ENCODE assay signal across 19 mouse cellular contexts in genomic region chr14:27662251-27662650, GRCm38 (mm10). TPM values are rescaled to one million over a fixed set of nuclear protein-coding genes. Genes with fewer than 3 reads are reported as not detected.
DNase-seq lines count a peak whose midpoint lies in the region; ATAC-seq and TF ChIP-seq lines count a peak whose summit lies in the region.
"Had no signal": no experiment of that assay in that cellular context is flagged by ENCODE, and none has a peak within 500 bp of the region (broad histone marks: within the 10 kb centered on the region; RNA-seq: fewer than 3 reads in every experiment).

No protein-coding gene starts in this region.

- no peak overlapping the region for H3K9ac ChIP-seq in forebrain, embryonic 16.5 days (replicated peaks; ENCODE audit: low read depth, low read length)
- H3K9ac ChIP-seq in forebrain, embryonic 12.5 days = no peak overlapping the region
- H3K9ac ChIP-seq in midbrain, embryonic 14.5 days (replicated peaks; ENCODE audit: low read length) = no peak overlapping the region
- H3K9ac ChIP-seq in midbrain, embryonic 13.5 days (replicated peaks) = no peak overlapping the region
- H3K9ac ChIP-seq in neural tube, embryonic 15.5 days (replicated peaks) = no peak overlapping the region
- H3K9ac ChIP-seq in heart, adult 2 months (ENCODE audit: low read depth, low read length) = no peak overlapping the region
- H3K9ac ChIP-seq: embryonic facial prominence, embryonic 12.5 days; neural tube, embryonic 12.5 days; stomach, embryonic 15.5 days had no signal

- no peaks in the 10 kb centered on the region for H3K27me3 ChIP-seq in forebrain, embryonic 16.5 days (replicated peaks; ENCODE audit: control insufficient read depth, insufficient read depth, low read length)
- no peaks in the 10 kb centered on the region for H3K27me3 ChIP-seq in forebrain, embryonic 12.5 days
- H3K27me3 ChIP-seq in midbrain, embryonic 14.5 days (ENCODE audit: control insufficient read depth, insufficient read depth, low read length) = no peaks in the 10 kb centered on the region
- H3K27me3 ChIP-seq in midbrain, embryonic 13.5 days = no peaks in the 10 kb centered on the region
- no peaks in the 10 kb centered on the region for H3K27me3 ChIP-seq in neural tube, embryonic 15.5 days (replicated peaks)
- H3K27me3 ChIP-seq in heart, adult 2 months (ENCODE audit: control insufficient read depth, insufficient read depth, low read length) = no peaks in the 10 kb centered on the region
- H3K27me3 ChIP-seq: embryonic facial prominence, embryonic 12.5 days; neural tube, embryonic 12.5 days; stomach, embryonic 15.5 days had no signal

- peak; percentile 8 for DNase-seq in midbrain, embryonic 14.5 days
- DNase-seq in layer of hippocampus, adult 2 months (ENCODE audit: low spot score in 2 of 2) = peak; percentile 44 to 64
- DNase-seq in ovary, postnatal 14 days (ENCODE audit: low spot score) = no peak
- no peak for DNase-seq in heart, adult 2 months
- DNase-seq: cerebellum, adult 9-11 months; lung, postnatal 10 days; thymus, postnatal 25 days had no signal

- ATAC-seq in forebrain, embryonic 16.5 days = 0 out of 2 replicates have a peak, but pooled peaks have one; percentile 36
- ATAC-seq in forebrain, embryonic 12.5 days (ENCODE audit: low FRiP score) = no peak
- no peak for ATAC-seq in midbrain, embryonic 14.5 days (ENCODE audit: low FRiP score, low TSS enrichment)
- ATAC-seq in midbrain, embryonic 13.5 days = no peak
- no peak; the same call in 1 of the 2 replicates for ATAC-seq in neural tube, embryonic 15.5 days (ENCODE audit: low FRiP score)
- ATAC-seq: activated CD4-positive, CD25-positive, alpha-beta regulatory T cell, adult 4 months had no signal

- TF ChIP-seq EP300 in heart, adult 2 months (IDR thresholded peaks at IDR 0.05; ENCODE audit: insufficient read depth, low read depth, low read length) = no peak

- no peak overlapping the region for H3K27ac ChIP-seq in forebrain, embryonic 16.5 days (ENCODE audit: low read length)
- no peak overlapping the region for H3K27ac ChIP-seq in forebrain, embryonic 12.5 days
- H3K27ac ChIP-seq in midbrain, embryonic 14.5 days (replicated peaks; ENCODE audit: low read depth, low read length) = no peak overlapping the region
- no peak overlapping the region for H3K27ac ChIP-seq in midbrain, embryonic 13.5 days
- peak overlapping the region; percentile 57; the same call in 1 of the 2 replicates for H3K27ac ChIP-seq in layer of hippocampus, adult 2 months
- peak overlapping the region; percentile 41 for H3K27ac ChIP-seq in neural tube, embryonic 15.5 days (replicated peaks)
- H3K27ac ChIP-seq in heart, adult 2 months = no peak overlapping the region
- H3K27ac ChIP-seq: embryonic facial prominence, embryonic 12.5 days; midbrain, embryonic 10.5 days; neural tube, embryonic 12.5 days; stomach, embryonic 15.5 days had no signal

- no peak for TF ChIP-seq POLR2A in heart, adult 2 months (IDR thresholded peaks at IDR 0.05; ENCODE audit: insufficient read depth, low read depth, low read length)

- H3K4me1 ChIP-seq in forebrain, embryonic 16.5 days (replicated peaks; ENCODE audit: control insufficient read depth, insufficient read depth, low read length) = peaks cover 7% of the 10 kb centered on the region
- H3K4me1 ChIP-seq in forebrain, embryonic 12.5 days = no peaks in the 10 kb centered on the region
- H3K4me1 ChIP-seq in midbrain, embryonic 14.5 days (ENCODE audit: control insufficient read depth, insufficient read depth, low read length) = no peaks in the 10 kb centered on the region
- no peaks in the 10 kb centered on the region for H3K4me1 ChIP-seq in midbrain, embryonic 13.5 days (replicated peaks)
- 0 out of 2 replicates have a peak, but pooled peaks cover 6% of the 10 kb centered on the region for H3K4me1 ChIP-seq in neural tube, embryonic 15.5 days
- no peaks in the 10 kb centered on the region; the same call in 1 of the 2 replicates for H3K4me1 ChIP-seq in heart, adult 2 months (ENCODE audit: control insufficient read depth, insufficient read depth, low read length)
- H3K4me1 ChIP-seq: midbrain, embryonic 10.5 days; neural tube, embryonic 12.5 days; stomach, embryonic 15.5 days had no signal

- no peaks in the 10 kb centered on the region for H3K79me2 ChIP-seq in heart, adult 2 months (replicated peaks; ENCODE audit: control insufficient read depth, insufficient read depth, low read length)

- intact Hi-C loops in heart, adult 2 months (cut with DNase I) = no loop called here

- TF ChIP-seq CTCF in layer of hippocampus, adult 2 months (conservative IDR thresholded peaks at IDR 0.05) = no peak
- TF ChIP-seq CTCF in heart, adult 2 months (IDR thresholded peaks at IDR 0.05) = no peak

- H3K36me3 ChIP-seq in forebrain, embryonic 16.5 days (ENCODE audit: control insufficient read depth, insufficient read depth) = no peaks in the 10 kb centered on the region
- no peaks in the 10 kb centered on the region; the same call in 1 of the 2 replicates for H3K36me3 ChIP-seq in forebrain, embryonic 12.5 days (replicated peaks)
- peaks cover 3% of the 10 kb centered on the region; the same call in 1 of the 2 replicates for H3K36me3 ChIP-seq in midbrain, embryonic 14.5 days (ENCODE audit: control insufficient read depth, insufficient read depth, low read length)
- H3K36me3 ChIP-seq in midbrain, embryonic 13.5 days = peaks cover 12% of the 10 kb centered on the region
- no peaks in the 10 kb centered on the region for H3K36me3 ChIP-seq in neural tube, embryonic 15.5 days
- H3K36me3 ChIP-seq in heart, adult 2 months (ENCODE audit: control insufficient read depth, insufficient read depth, low read length) = no peaks in the 10 kb centered on the region
- H3K36me3 ChIP-seq: embryonic facial prominence, embryonic 12.5 days; G1E; midbrain, embryonic 10.5 days; stomach, embryonic 15.5 days had no signal

- H3K4me2 ChIP-seq in forebrain, embryonic 16.5 days (ENCODE audit: low read length) = no peak overlapping the region
- no peak overlapping the region for H3K4me2 ChIP-seq in forebrain, embryonic 12.5 days
- no peak overlapping the region for H3K4me2 ChIP-seq in midbrain, embryonic 14.5 days (ENCODE audit: low read length)
- no peak overlapping the region for H3K4me2 ChIP-seq in midbrain, embryonic 13.5 days (replicated peaks)
- H3K4me2 ChIP-seq in neural tube, embryonic 15.5 days = no peak overlapping the region
- H3K4me2 ChIP-seq: embryonic facial prominence, embryonic 12.5 days; liver, embryonic 11.5 days; neural tube, embryonic 12.5 days; stomach, embryonic 15.5 days had no signal

- H3K9me3 ChIP-seq in forebrain, embryonic 16.5 days (ENCODE audit: control insufficient read depth, low read length) = no peaks in the 10 kb centered on the region
- no peaks in the 10 kb centered on the region for H3K9me3 ChIP-seq in forebrain, embryonic 12.5 days
- no peaks in the 10 kb centered on the region for H3K9me3 ChIP-seq in midbrain, embryonic 14.5 days (ENCODE audit: control insufficient read depth, low read length)
- H3K9me3 ChIP-seq in midbrain, embryonic 13.5 days = no peaks in the 10 kb centered on the region
- H3K9me3 ChIP-seq in neural tube, embryonic 15.5 days (replicated peaks) = no peaks in the 10 kb centered on the region
- H3K9me3 ChIP-seq: embryonic facial prominence, embryonic 12.5 days; midbrain, embryonic 10.5 days; neural tube, embryonic 12.5 days; stomach, embryonic 15.5 days had no signal

- no peak overlapping the region for H3K4me3 ChIP-seq in forebrain, embryonic 16.5 days (replicated peaks; ENCODE audit: low read length)
- no peak overlapping the region for H3K4me3 ChIP-seq in forebrain, embryonic 12.5 days (replicated peaks)
- H3K4me3 ChIP-seq in midbrain, embryonic 14.5 days (replicated peaks; ENCODE audit: low read depth, low read length) = no peak overlapping the region
- no peak overlapping the region for H3K4me3 ChIP-seq in midbrain, embryonic 13.5 days (replicated peaks)
- no peak overlapping the region for H3K4me3 ChIP-seq in layer of hippocampus, adult 2 months
- no peak overlapping the region for H3K4me3 ChIP-seq in neural tube, embryonic 15.5 days (replicated peaks)
- H3K4me3 ChIP-seq in heart, adult 2 months = no peak overlapping the region
- H3K4me3 ChIP-seq: embryonic facial prominence, embryonic 12.5 days; midbrain, embryonic 10.5 days; neural tube, embryonic 12.5 days; stomach, embryonic 15.5 days had no signal

RNA-seq across cellular contexts. Expression of gene Erc2, which starts 40.0 kb away (rescaled TPM):
- polyA plus RNA-seq in forebrain, embryonic 16.5 days (2015; fragmentation: Nextera tagmentation; extraction: Ambion mirVana) = 62.2 and 78.0 TPM in 2 replicates
- 29.2 and 31.7 TPM in 2 replicates for polyA plus RNA-seq in forebrain, embryonic 12.5 days (2016; fragmentation: Nextera tagmentation; extraction: Ambion mirVana)
- 80.1 and 90.7 TPM in 2 replicates for polyA plus RNA-seq in midbrain, embryonic 14.5 days (2014; fragmentation: Nextera tagmentation; extraction: Ambion mirVana)
- 75.0 and 79.0 TPM in 2 replicates for polyA plus RNA-seq in midbrain, embryonic 13.5 days (2015; fragmentation: Nextera tagmentation; extraction: Ambion mirVana)
- total RNA-seq in layer of hippocampus, adult 2 months (2021) = 100 to 1,000 TPM; 236 to 244 TPM
- 61.8 and 80.3 TPM in 2 replicates for polyA plus RNA-seq in neural tube, embryonic 15.5 days (2015; fragmentation: Nextera tagmentation; extraction: Ambion mirVana)
- total RNA-seq in heart, adult 2 months (2021) = under 1 TPM; 0.64 to 0.68 TPM
- polyA plus RNA-seq in heart, adult 2 months (2012; rRNA removed) = 0.49 and 0.50 TPM in 2 replicates
- total RNA-seq: granulocyte monocyte progenitor cell, adult 5-6 weeks had no signal
- polyA plus RNA-seq: G1E had no signal

Comparison
In these comparisons a context has a peak if more than half of its experiments do, and no peak if none do; other contexts are left out.
1. H3K27ac ChIP-seq: peak in layer of hippocampus, adult 2 months (single experiment) and neural tube, embryonic 15.5 days (single experiment); none in forebrain, embryonic 16.5 days (single experiment), forebrain, embryonic 12.5 days (single experiment), midbrain, embryonic 14.5 days (single experiment), midbrain, embryonic 13.5 days (single experiment) and heart, adult 2 months (single experiment).
2. DNase-seq: peak in midbrain, embryonic 14.5 days (single experiment) and layer of hippocampus, adult 2 months (2 of 2); none in ovary, postnatal 14 days (single experiment) and heart, adult 2 months (0 of 2).
3. RNA of gene Erc2, which starts 40.0 kb away (polyA plus RNA-seq): 80.1 to 90.7 TPM in midbrain, embryonic 14.5 days, 61.8 to 80.3 TPM in neural tube, embryonic 15.5 days, 75.0 to 79.0 TPM in midbrain, embryonic 13.5 days, 62.2 to 78.0 TPM in forebrain, embryonic 16.5 days and 29.2 to 31.7 TPM in forebrain, embryonic 12.5 days; 0.49 to 0.50 TPM in heart, adult 2 months; every median in the first group is over 10 times any median in the second.